Mouse (Mus musculus): ENCODE data around the gene Samhd1.

GRCm38 (mm10) chr2:157136176-157136575 is 1.1 kb upstream of the Samhd1 start:
- TF ChIP-seq EP300 (IDR thresholded peaks at IDR 0.05; ENCODE audit: insufficient read depth, low read depth, low read length) (no peak), CTCF (IDR thresholded peaks at IDR 0.05; ENCODE audit: low read depth, low read length) (no peak), POLR2A (IDR thresholded peaks at IDR 0.05; ENCODE audit: insufficient read depth, low read length) (no peak)
